Mouse (Mus musculus): ENCODE measurements at regions not wholly inside any gene's neighbourhood (a gene's known extent, or its start where the extent isn't known, plus 50 kb on each side); places are given as distances from the start of the nearest gene placed in this dataset.

- DNase-seq (ENCODE audit: low spot score), result no peak
Observed at GRCm38 (mm10) chr14:47990716-47991115, 129.9 kb upstream of the Peli2 start.

GRCm38 (mm10) chr14:47991546-47991945 lies 129.1 kb upstream of the Peli2 start:
- DNase-seq (ENCODE audit: low spot score), result no peak

GRCm38 (mm10) chr14:47992091-47992490 lies 128.5 kb upstream of the Peli2 start:
- no peak for DNase-seq (ENCODE audit: low spot score)

- no peak for DNase-seq (ENCODE audit: low spot score)
Observed at GRCm38 (mm10) chr14:47992851-47993250, 127.8 kb upstream of the Peli2 start.

- DNase-seq (ENCODE audit: low spot score), result no peak
Observed at GRCm38 (mm10) chr14:47998936-47999335, 121.7 kb upstream of the Peli2 start.

DNA sequence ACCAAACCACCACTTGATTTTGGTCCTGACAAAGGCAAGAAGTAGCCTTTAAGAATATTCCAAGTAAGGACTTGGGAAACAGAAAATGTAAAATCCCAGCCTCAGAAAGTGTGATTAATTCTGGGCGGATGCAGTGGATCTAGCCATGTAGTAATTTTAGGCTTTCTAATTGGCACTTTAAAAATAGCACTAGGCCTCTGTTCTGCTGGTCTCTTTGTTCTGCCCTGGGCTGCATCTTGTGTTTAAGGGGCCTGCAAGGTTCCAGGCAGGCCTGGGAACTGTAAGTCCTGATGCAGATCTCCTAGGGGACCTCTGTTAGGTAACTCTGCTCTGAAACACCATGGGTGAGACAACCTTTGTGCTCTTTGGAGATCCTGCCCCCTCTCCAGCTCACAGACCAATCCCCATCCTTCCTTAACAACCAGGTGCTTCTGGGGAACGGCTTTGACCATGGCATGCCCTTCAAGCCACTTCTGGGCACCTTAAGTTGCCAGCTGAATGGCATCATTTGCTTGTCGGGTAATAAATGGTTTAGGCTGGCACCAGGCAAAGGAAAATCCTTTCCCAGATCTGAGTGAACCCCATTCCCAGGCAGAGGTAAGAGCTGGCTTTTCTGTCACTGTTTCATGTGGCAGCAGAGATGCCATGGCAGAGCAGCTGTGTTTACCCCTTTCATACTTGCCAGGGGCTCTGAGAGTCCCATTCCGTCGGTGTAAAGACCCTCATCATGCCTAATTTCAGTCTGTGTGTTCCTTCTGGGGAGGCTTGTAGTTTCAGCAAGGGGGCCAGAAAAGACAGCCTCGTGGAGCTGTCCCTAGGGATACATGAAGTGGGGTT lies 115.3 kb upstream of the Peli2 start:
- no peak for DNase-seq (ENCODE audit: low spot score)

- no peak for DNase-seq (ENCODE audit: low spot score)
Observed at GRCm38 (mm10) chr14:48005929-48006309, 114.7 kb upstream of the Peli2 start.

- DNase-seq (ENCODE audit: low spot score), result no peak
Observed at GRCm38 (mm10) chr14:48012361-48013215, 108.0 kb upstream of the Peli2 start.

- no peak for DNase-seq (ENCODE audit: low spot score)
Observed at GRCm38 (mm10) chr14:48013431-48013830, 107.2 kb upstream of the Peli2 start.

GRCm38 (mm10) chr14:48014776-48015175 lies 105.8 kb upstream of the Peli2 start:
- DNase-seq (ENCODE audit: low spot score), result no peak

DNA sequence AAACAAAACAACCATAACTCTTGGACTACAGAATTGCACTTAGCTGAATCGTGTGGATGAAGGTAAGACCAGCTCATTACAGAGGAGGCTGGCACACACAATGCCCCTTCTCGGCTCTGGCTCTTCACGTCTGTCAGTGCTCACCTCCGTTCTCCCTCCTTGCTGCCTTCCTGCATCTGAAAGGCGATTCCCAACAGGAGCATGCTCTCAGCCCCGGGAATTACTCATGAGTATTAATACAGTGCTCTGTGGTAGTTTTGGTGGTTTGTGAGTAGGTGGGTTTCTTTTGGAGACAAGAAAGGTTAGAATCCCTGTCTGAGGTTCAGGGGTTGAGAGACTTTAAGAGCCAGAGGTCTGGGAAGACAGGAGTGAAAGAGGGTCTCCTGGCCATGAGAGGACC lies 102.7 kb upstream of the Peli2 start:
- DNase-seq (ENCODE audit: low spot score), result no peak

- no peak for DNase-seq (ENCODE audit: low spot score)
Observed at GRCm38 (mm10) chr14:48019331-48019730, 101.3 kb upstream of the Peli2 start.

DNA sequence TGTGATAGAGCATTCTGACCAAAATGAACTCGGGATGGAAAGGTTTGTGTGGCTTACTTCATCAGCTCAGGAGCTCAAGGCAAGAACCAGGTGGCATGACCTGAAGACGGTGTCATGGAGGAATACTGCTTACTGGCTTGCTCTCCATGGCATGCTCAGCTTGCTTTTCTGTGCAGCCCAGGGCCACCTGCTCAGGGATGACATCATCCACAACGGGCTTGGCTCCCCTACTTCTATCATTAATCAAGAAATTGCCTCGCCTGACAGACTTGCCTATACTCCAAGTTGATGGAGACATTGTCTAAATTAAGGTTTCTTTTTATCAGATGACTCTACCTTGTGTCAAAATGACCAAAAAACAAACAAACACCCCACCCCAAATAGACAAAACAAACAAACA lies 98.4 kb upstream of the Peli2 start:
- DNase-seq (ENCODE audit: low spot score), result no peak

DNA sequence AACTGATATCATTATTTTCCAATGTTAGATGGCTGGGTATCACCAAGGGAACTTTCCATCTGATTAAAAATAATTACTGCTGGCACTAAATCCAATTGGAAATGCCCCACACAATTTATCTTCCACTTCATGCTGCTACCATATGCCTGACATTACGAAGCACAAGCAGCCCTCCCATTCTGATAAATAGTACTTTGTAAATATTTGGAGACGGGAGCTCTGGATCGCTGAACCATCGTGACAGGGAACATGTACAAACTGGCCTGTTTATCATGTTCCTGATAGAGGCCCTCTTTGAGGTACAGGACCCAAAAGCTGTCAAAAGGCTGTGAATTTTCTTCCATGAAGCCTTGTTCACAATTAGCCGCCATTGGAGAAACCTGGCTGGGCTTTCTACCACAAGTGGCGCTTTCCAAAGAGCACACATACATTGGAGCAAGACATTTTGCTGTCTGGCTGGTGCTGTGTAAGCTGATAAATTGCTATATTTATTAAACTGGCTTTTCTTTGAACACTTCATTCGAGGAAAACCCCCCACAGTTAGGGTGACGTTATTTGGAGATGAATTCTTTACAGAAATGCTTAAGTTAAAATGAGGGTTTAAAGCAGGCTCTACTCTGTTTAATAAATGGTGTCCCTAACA lies 96.5 kb upstream of the Peli2 start:
- no peak for DNase-seq (ENCODE audit: low spot score)

- no peak for DNase-seq (ENCODE audit: low spot score)
Observed at GRCm38 (mm10) chr14:48039286-48039790, 81.3 kb upstream of the Peli2 start.

- DNase-seq (ENCODE audit: low spot score), result no peak
Observed at GRCm38 (mm10) chr14:48046094-48046493, 74.5 kb upstream of the Peli2 start.

DNA sequence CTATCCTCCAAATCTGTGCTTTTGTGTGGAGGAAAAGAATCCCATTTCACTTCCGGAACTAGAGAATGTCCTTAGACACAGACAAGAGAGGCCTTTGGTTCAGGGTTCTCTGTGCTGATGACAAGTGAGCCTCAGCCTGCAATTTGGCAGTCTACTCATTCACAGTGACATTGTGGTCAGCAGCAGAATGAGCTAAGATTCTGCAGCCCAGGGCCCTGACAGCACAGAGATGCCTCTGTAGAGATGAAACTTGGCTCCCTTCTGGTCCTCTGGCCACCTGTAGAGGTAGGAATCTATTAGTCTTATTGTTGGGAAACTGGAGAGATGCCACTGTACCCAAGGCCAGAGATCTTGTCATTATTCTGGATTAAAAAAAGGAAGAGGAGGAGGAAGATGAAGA lies 73.8 kb upstream of the Peli2 start:
- DNase-seq (ENCODE audit: low spot score), result no peak

GRCm38 (mm10) chr14:48049698-48050459 lies 70.7 kb upstream of the Peli2 start:
- no peak for DNase-seq (ENCODE audit: low spot score)

DNA sequence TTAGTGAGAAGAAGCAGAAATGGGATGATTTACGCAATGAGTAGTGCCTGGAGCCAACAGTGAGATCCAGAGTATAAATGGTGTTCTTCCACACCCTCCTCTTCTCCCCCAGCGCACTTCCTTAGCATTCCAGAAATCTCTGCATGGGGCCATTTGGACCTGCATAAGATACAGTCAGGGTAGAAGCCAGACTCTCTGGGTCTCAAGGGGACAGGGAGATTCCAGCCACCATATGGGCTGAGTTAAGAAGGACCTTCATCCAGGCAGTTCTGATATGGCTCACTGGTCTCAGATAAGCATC lies 70.2 kb upstream of the Peli2 start:
- no peak for DNase-seq (ENCODE audit: low spot score)

GRCm38 (mm10) chr14:48051971-48052370 lies 68.7 kb upstream of the Peli2 start:
- no peak for DNase-seq (ENCODE audit: low spot score)

DNA sequence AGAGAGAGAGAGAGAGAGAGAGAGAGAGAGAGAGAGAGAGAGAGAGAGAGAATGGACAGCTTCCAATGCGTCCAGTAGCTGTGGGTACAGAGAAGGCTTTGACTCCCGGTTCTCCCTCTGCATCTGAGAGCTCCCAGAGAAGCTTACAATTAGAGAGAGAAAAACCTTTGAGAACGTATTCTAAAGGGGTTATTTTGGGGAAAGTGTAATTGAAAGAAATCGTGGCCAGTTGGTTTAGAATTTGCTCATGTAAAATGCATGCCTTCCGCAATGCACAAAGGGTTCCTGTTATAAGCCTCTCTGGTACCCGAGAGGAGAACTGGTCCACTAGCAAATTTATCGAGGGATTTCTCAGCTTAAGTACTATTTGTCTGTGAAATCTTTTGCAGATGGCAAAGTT lies 68.2 kb upstream of the Peli2 start:
- DNase-seq (ENCODE audit: low spot score), result no peak

DNA sequence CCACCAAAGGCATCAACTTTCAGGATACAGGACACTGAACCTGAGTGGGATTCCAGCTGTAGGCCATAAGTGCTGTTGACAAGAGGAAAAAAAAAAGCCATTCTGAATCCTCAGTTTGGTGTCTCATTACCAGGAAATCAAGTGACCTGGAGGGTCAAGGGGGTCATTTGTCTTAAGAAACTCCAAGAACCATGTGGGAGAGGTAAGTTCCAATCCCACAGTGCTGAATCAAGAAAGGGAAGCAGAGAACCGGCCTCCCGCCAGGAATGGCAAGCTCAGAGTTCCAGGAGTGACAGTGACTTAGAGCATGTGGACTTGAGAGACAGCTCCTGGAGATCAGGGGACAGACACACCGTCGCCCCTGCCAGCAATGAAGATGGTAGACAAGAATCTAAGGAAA lies 67.5 kb upstream of the Peli2 start:
- DNase-seq (ENCODE audit: low spot score), result no peak

All from layer of hippocampus, adult 9-10 months (tissue).